Mouse (Mus musculus) megakaryocyte-erythroid progenitor cell, adult 5-6 weeks (primary cell): ENCODE results near the gene Pacrg. TPM values are rescaled to one million over a fixed set of nuclear protein-coding genes. Genes with fewer than 3 reads are reported as not detected.

Experiments
- ATAC-seq: replicated peaks from 2 replicates; pipeline ENCODE4 v1.8.0; 2016; ENCODE audit warnings: mild to moderate bottlenecking, inconsistent platforms; ENCODE audit not compliant: severe bottlenecking, poor library complexity, low FRiP score, low TSS enrichment
- total RNA-seq, 2 experiments: library from RNA; stranded (forward) in 1 of 2; stranded (reverse) in 1 of 2; fragments of 200-1000, 215-1000 nt in 1 of 2; fragments of >200 nt in 1 of 2; fragmentation: Nextera tagmentation in 1 of 2; gene quantifications; 2 replicates each; pipeline ENCODE4 v1.2.3; 2014 to 2017

Pacrg gene
- total RNA-seq, 2 experiments from 2014 or later, result 1.7 TPM; not detected in 1

DNA sequence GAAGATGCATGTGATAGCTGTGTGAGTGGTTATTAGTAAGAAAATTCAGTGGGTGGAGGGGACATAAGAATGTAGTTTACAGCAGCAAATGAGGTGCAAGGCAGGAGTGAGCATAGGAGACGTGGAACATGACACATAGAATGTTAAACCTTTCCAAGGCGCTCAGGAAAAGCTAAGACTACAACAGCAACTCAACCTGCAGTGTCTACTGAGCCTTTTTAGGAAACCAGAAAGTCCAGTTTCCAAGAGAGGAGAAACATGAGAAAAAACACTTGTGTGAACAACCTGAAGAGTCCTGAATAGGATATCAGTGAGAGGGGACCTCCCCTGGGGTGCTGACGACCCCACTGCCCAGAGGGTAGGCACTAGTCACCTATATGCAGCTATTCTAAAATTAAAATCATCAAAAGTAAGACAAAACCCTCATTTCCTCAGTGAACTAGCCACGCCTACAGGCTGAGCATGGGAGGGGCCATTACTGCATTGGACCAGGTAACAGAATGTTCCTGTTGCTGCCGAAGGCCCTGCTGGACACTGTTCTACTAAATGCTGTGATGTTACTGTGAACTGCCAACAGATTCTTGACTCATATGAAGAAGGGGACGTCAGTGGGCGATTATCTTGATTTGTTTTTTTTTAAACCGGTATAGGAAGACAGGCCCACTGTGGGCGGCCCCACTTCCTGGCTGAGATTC lies 370.1 kb downstream of the Pacrg start:
- ATAC-seq, result no peak

DNA sequence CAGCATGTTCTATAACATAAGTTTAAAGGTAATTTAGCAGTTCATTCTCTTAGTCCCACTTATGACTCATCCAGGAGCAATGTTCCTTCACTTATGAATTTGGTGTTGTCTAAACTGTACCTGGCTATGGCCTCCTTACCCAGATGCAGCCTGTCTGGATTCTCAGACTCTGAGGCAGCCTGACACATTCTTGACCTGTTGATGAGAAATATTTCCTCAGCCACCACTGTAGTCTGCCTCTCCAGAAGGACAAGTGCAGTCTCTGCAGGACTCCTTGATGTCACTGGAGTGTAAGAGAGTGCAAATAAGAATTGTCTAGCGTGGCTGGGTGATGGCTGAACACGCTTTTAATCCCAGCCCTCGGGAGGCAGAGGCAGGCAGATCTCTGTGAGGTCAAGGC lies 373.0 kb downstream of the Pacrg start:
- ATAC-seq, result no peak

DNA sequence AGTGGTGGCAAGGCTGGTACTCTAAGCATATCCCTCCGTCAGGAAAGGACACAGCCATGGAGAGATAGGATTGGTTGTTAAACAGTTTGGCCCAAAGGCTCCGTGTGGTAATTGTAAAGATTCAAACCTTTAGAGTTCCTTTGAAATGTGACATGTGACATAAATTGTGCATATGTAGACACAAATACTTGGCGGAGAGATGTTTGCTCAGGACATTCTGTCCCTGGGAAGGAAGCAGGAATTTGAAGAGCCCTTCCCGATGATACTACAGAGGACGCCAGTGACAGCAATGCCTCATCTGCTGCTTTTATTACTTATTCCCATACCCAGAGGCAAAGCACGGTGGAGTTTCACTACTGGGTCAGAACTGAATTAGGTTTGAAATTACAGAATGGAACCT lies 374.6 kb downstream of the Pacrg start:
- ATAC-seq, result no peak

DNA sequence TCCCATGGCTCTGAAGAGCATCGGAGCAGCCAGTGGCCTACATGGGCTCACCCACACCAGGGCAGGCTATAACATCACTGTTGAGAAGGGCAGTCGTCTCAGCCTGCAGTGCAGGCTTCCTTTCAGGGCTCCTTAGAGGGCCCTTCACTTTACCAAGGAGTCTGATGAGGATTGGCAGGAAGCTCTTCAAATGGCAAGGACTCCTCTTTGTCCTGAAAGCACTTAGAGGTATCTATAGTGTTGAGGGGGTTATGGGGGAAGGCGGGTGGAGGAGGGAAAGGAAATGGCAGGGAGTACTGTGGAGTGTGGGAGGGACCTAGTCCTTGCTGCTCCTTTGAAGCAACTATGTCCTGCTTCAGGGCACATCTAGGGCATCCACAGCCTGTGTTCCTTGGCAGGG lies 375.4 kb downstream of the Pacrg start:
- ATAC-seq, result no peak

DNA sequence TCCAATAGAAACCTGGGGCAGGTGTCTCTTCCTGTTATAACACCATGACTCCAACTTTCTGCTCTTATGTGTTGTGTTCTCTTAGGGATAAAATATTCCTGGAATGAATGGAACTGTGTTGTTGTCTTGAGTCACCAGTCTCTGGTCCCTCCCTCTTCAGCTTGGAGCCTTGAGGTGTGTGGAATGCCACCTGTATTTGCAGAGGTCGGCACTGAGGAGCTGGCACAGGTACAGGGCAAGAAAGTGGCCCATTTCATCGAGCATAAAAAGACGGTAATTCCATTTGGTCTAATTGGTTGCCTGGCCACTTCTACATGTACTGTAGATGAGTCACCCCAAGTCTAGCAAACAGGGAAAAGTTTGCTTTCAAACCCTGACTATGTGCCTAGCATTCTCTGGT lies 376.5 kb downstream of the Pacrg start:
- ATAC-seq, result no peak

DNA sequence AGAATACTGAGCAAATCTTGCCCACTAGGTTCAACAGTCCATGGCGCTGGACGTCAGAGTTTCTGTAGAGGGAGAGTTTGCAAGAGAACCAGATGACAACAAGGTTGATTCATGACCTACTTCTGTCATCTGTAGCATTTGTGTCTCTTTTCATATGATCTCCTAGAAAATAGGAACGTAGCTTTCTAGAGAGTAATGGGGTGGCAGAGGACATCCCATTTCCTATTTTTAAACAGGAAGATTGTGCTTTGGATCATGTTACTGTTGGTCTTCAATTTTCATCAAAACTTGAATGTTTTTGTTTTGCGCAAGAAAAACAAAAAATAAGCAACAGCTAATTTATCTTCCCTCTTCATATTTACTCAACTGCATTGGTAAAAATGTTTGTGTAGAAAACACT lies 379.2 kb downstream of the Pacrg start:
- ATAC-seq, result no peak

DNA sequence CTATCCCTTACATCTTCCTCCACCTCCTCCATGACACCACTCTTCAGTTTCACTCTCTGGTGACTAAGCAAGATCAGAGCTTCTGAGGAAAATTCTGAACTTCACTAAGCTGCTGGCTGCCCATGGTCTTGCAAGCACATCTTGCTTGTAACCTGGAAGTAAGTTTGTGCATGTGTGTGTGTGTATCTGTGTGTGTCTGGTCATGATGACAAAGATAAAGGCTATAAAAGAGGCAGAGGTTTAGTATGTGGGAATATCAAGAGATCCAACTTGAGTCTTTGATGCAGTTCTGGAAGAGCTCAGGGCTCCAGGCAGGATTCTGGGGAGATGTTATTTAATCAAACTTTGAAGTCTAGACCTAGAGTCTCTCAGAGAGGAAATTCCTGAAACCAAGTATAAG lies 381.4 kb downstream of the Pacrg start:
- no peak for ATAC-seq

DNA sequence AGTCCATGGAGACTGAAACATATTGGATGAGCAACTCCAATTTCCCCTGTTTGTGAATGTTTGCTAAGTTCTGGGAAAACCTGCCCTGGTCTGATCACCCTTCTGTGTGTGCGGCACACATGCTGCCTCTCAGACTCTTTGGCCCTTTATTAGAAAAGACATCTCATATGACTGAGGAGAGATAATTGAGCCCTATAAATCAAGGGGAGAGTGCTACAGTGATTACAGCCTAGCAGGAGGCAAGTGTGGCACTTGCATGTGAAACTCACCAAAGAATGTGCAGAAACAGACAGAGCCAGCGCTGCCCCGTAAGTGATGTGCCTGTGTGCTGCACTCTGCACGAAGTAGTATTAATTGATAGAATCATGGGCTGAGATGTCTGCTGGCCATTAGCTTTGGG lies 383.7 kb downstream of the Pacrg start:
- no peak for ATAC-seq

DNA sequence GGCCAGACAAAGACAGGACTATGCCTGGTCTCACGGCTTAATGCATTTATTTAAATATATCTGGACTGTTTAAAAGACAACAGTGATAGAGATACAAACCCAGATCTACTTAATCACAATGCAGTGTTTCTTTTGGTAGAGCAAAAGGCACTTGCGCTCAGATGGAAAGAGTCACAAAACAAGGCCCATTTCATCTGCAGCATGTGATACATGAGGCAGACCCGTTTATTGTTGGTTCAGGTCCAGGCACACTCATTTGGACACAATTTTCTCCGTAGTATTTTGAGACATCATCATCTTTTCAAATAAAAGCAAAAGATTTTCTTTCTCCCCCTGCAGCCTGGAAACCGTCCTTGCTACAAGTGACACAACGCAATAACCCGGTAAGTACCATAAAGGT lies 384.1 kb downstream of the Pacrg start:
- ATAC-seq, result no peak

DNA sequence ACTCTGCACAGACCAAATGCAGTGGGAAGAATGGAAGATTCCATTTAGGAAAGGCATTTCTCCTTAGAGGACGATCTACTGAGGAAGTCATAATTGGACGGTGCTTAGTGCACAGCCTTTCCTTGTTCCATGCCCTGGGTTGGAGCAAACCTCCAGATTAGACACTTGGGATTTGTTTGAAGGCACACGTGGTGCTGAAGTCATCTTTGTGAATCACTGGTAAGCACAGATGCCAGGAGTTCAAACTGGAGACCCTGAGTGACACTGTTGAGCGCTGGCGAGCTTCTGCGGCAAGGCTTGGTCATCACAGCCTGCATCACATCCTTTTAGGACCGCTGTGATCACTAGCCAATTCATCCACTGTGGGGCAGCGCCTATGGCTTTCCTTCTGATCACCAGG lies 385.7 kb downstream of the Pacrg start:
- ATAC-seq, result no peak

DNA sequence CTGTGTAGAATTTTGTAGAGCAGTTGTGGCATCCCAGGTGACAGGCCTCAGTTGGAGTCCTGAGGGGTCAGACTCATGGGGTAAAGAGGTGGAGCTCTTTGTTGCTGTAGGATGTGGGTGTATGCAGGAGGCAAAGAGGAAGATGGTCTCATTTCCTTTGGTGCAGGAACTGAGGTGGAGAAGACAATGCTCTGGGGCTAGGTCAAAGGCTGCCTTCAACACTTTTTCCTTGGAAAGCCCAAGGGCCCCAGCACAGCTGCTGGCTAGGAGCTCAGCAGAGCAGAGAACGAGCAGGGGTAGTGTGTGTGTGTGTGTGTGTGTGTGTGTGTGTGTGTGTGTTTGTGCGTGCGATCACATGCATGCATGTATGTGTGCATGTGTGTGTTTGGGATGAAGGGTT lies 387.3 kb downstream of the Pacrg start:
- ATAC-seq, result no peak

DNA sequence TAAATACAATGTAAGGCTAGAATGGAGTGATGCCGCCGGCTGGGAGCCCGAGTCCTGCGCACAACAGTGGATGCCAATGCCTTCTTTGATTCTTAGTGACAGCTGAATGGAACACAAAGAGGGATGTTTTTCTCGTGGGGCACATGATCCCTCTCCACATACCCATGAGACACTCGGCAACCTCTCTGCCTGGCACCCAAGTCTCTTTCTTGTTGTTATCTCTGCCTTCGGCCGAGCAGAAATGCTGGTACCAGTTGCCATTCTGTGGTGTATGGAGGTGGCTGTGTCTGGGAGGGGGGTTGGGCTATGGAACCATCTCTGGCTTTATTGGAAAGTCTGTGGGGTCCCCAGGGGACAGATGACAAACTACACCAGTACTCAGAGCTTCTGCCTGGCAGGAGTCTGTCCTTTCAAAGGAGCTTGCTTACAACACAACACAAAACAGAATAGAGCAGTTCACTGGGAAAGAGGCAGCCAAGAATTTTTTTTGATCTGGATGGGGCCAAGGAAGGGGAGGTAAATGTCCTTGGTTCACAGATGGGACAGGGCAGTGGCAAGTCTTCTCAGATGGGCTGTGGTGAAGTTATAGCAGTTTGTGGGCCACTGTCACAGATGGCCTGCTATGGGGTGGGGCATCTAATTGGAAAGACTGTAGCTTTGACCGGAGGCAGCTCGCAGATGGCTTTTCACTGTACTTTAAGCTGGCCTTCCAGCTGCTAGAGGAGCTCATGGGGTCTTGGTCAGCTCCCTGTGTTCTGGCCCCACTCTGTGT lies 388.6 kb downstream of the Pacrg start:
- ATAC-seq, result no peak

DNA sequence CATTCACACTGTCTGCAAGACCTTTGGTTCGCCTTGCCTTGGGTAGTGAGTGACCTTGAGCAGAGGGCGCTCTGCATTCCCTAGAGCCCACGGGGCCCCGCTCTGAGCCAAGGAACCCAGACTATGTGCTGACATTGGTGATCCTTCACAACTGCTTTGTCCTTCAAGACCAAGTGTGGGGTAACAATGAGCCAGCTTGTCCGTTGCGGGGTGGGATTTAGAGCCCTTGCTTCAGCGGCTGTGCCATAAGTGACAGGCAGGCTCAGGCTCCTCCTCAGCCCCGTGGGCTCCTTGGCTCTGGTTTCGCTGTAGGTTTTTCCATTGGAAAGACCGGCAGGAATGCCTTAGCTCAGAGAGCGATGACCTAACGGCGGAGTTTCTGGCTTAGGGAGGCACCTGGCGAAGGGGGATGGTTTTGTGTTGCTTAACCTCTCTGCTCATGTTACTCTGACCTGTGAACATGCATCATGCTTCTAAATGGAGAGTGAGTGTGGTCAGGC lies 390.3 kb downstream of the Pacrg start:
- ATAC-seq, result no peak

DNA sequence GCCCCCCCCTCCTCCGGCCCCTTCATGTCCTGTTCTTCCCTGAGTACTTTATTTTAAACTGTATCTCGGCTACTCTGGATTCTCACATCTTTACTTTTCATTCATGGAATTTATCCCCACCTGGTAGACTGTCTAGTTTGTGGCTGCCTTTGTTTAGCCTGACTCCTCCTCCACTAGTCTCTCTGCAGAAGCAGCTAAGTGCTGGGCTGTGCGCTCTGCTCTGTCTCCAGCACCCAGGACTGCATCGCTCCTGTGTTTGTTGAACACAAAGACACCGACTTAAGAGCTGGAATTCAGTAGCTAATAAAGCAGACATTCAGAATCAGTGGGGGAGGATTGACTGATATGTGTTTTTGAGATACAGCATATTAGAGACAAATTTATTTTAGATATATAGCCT lies 391.7 kb downstream of the Pacrg start:
- no peak for ATAC-seq

DNA sequence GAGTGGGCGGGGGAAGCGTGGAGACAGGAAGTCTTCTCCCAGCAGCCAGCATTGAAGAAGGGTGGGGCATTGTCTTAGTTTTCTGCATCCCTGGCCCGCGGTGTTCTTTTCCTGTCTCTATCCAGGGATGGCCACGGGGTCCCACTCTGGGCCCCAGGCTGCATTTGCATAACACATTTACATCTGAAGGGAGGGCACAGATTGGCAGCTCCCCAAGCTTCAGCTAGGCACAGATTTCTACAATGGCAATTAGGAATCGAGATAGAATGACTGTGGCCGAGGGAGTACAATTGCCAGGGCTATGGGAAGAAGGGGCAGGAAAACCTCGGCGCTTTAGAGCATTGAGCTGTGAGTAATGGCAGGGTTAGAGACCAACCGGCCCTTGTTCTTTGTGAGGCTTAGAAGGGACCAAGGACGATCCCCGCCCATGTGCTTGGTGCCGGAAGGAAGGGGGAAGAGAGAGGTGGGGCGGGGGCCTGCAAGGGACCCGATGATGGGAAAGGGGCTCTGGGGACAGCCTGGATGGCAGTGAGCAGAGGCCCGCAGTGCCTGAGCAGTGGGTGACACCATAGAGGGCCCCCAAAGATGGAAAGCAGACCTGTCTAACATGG lies 398.5 kb downstream of the Pacrg start:
- ATAC-seq, result no peak

DNA sequence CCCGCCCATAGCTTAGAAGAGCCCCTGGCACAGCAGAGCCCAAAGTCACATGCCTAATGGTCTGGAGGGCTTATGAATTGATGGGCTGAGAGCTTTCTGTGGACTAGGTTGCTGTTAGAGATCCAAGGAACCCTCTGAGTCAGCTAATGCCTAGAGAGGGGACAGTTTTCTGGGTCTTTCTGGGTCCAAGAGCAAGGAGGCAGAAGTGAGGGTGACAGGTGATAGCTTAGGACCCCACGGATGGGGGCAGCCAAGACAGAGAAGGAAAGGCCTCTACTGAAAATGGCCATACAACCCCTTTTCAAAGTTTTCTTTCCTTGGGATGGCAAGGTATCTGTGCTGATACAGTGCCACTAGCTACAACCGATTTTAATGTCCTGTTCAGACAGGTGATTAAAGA lies 399.1 kb downstream of the Pacrg start:
- no peak for ATAC-seq

DNA sequence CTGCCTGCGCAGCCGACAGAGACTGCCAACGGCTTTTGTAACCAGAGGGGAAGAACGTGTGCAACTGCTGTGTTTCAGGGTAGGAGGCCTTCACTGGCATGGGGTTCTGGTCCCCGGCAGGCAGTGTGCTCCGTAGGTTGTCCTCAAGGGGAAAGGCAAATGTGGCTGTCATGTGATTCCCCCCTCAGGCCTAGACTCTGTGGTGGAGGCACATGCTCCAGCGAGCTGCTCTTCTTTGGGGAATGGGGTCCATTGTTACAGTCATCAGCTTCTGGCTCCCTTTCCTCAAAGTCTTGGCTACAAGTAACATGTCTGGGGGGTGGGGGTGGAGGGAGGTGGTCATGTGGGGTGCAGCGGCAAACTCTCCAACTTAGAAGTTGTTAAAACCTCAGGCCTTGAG lies 400.3 kb downstream of the Pacrg start:
- ATAC-seq, result no peak

DNA sequence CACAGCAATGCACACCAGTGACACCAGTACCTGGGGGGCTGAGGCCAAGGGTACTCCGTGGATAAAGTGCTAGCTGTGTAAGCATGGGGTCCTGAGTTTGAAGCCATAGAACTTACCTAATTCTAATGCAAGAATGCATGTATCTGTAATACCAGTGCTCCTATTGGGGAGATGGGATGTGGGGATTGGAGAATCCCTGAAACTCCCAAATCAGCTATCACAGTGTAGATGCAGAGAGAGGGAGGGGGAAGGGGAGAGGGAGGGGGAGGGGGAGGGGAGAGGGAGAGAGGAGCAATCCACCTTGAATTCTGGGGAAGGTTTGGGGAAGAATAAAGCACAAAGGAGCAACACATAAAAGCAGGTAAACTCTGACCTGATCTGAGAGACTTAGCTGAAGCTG lies 405.2 kb downstream of the Pacrg start:
- ATAC-seq, result no peak

DNA sequence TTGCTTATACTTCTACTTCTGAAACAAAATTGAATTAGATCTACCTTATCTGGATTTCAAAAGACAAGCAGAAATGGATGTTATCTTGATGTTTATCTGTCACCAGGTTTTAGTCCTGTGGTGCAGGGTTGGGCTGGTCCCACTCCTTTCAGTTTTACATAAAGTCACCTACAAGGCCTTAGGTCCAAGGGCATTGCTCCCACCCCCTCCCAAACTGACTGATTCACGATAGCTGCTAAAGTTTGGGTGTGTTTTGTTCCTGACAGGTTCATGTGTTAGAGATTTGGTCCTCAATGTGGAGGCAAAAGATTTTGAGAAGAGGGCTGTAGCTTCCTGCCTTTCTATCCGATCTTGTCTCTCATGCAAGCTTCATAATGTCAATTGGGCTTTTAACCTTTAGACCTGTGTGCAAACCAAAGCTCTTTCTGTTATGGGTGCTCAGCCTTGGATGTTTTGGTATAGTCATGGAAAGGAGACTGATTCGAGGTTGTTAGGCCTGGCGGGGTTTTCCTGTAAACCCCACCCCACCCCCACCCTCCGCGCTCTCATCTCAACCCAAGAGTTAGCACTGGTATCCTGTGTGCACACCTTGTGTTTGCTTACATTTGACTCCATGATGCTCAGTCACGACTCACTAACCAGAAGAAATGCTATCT lies 407.5 kb downstream of the Pacrg start:
- no peak for ATAC-seq

DNA sequence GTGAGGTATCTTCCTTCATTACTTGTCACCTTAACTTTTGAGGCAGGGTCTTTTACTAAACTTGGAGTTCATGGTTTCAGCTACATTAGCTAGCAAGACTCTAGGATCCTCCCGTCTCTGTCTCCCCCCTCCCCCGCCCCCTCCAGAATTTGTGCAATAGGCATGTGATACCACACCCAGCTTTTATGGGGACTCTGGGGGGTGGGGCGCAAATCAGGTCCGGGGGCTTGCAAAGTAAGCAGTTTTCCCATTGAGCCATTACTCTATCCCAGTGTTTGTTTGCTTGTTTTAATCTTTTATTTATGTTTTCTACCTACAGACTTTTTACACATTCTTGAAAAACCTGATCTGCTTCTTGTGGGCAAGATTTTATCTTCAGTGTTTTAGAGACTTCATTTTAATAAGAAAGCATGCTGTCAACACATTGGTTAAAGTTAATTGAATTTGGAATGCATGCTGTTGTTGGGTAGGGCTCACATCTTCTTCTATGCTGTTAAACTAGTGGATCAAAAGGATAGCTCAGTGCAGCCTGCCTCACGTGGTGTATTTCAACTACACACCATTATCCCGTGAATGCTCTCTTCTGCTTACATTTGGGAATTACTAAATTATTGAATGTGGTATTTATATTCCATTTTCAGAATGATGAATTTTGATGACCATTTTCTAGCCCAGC lies 408.1 kb downstream of the Pacrg start:
- ATAC-seq, result no peak
